Mouse (Mus musculus) erythroblast, embryonic 14.5 days (primary cell): ENCODE measurements around the gene Tubgcp3. TPM values are rescaled to one million over a fixed set of nuclear protein-coding genes. Genes with fewer than 3 reads are reported as not detected.
A peak's percentile ranks its signal among the peaks of the same experiment; 100 is the strongest.
"Not testable (repeated sequence)": the region's sequence is repeated elsewhere in the genome, so short reads cannot be mapped to it uniquely, and the experiment has no call there.

Experiments used
- H3K27me3 ChIP-seq: 2 replicates; pipeline ENCODE4 v1.6.1; 2012; ENCODE audit warnings: inconsistent platforms; ENCODE audit not compliant: control insufficient read depth
- H3K36me3 ChIP-seq: 2 replicates; pipeline ENCODE4 v1.6.1; 2012; ENCODE audit warnings: mild to moderate bottlenecking, inconsistent platforms; ENCODE audit not compliant: control insufficient read depth
- H3K4me1 ChIP-seq: 2 replicates; pipeline ENCODE4 v1.6.1; 2012; ENCODE audit warnings: inconsistent platforms; ENCODE audit not compliant: control insufficient read depth
- H3K4me3 ChIP-seq: replicated peaks from 2 replicates; pipeline ENCODE3; 2012; ENCODE audit warnings: moderate library complexity, mild to moderate bottlenecking, inconsistent platforms
- H3K9me3 ChIP-seq: 2 replicates; pipeline ENCODE4 v1.6.1; 2012; ENCODE audit warnings: low read length, inconsistent platforms, mixed read lengths; ENCODE audit not compliant: control insufficient read depth
- GATA1 ChIP-seq: IDR thresholded peaks from 2 replicates; pipeline ENCODE4 v1.6.1; 2012; ENCODE audit warnings: low read length, inconsistent platforms, mixed read lengths
- TAL1 ChIP-seq: IDR thresholded peaks from 3 replicates; pipeline ENCODE4 v1.6.1; 2012; ENCODE audit warnings: low read length, inconsistent platforms, mixed read lengths
- polyA plus RNA-seq: library from polyadenylated mRNA; stranded (reverse); fragments of >175 nt; gene quantifications from 2 replicates; pipeline ENCODE4 v1.2.3, GENCODE M21; 2012

Tubgcp3 gene
- polyA plus RNA-seq, 1 experiment = 4.5 TPM

DNA sequence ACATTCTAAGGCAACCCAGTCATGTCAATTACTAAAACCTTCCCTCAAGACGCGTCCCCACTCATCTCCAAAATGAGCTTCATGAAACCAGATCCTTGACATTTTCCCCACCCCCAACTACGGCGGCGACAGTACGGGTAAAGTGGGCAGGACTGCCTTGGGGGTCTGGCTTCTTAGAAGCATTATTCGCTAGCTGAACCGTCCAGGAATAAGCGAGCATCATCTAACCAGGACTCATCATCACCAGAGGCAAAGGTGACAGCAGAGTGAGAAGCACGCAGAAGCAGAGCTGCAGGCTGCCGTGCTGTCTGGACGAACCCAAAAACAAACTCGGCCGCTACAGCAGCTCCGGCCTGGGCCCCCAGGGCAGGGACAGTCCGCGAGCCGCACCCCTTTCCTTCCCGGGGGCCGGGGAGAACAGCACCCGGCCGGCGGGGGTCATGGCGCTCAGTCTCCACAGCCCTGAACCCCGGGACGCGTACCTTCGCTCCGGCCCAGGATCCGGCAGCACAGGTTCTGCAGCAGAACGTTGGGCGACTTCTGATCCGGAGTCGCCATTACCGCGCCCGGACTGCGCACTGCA is 484 bp downstream of the Tubgcp3 start:
- TF ChIP-seq GATA1 (no peak), TAL1 (no peak)
- H3K9me3 ChIP-seq = no peaks in the 10 kb centered on the region

DNA sequence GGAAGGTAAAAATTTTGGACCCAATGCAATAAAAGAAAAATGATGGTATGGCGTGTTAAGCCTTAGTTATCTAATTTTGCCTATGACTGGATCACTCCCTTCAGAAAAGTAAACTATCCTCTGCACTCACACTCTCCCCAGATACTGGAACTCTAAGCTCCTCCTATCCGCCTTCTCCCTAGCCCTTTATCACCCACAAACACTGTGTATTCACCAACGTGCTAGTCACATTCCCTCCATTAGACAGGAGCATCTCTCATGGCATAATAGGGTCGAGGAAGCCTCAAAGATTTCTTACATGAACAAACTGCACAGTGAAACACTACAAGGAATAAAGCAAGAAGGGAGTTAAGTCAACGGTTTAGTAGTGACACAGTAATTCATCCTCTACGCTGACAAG is 1.1 kb downstream of the Tubgcp3 start:
- peaks cover 41% of the 10 kb centered on the region for H3K4me1 ChIP-seq
- H3K9me3 ChIP-seq = no peaks in the 10 kb centered on the region
- peaks cover 21% of the 10 kb centered on the region for H3K27me3 ChIP-seq
- TF ChIP-seq TAL1 (no peak), GATA1 (no peak; the same call in 1 of the 2 replicates)
- peaks cover 43% of the 10 kb centered on the region for H3K36me3 ChIP-seq
- peak overlapping the region; percentile 99 for H3K4me3 ChIP-seq

More for the DNA sequence above, 484 bp downstream of the Tubgcp3 start:
- peak overlapping the region; percentile 99 for H3K4me3 ChIP-seq
- peaks cover 26% of the 10 kb centered on the region for H3K27me3 ChIP-seq
- H3K4me1 ChIP-seq = peaks cover 41% of the 10 kb centered on the region
- peaks cover 39% of the 10 kb centered on the region for H3K36me3 ChIP-seq

DNA sequence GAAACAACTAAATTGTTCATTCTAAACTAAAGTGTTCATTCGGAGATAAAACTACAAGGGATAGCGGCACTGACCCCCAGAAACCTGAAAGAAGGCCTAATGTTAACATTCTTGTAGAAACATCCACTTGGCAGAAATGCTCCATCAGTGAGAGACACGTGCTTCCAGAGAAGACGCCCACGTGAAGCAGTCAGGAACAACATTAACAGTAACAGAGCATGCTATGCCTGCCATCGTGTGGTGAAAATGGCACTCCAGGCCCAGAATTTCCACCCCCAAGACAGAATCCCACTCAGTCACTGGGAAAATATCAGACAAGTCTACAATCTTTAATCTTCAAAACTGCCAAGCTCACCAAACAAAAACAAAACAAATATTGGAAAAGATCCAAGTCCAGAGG is 3.2 kb downstream of the Tubgcp3 start:
- H3K27me3 ChIP-seq = peaks cover 12% of the 10 kb centered on the region
- H3K4me1 ChIP-seq = peaks cover 44% of the 10 kb centered on the region
- peaks cover 65% of the 10 kb centered on the region for H3K36me3 ChIP-seq
- H3K9me3 ChIP-seq = no peaks in the 10 kb centered on the region
- H3K4me3 ChIP-seq = no peak overlapping the region
- TF ChIP-seq TAL1 (no peak), GATA1 (no peak)

DNA sequence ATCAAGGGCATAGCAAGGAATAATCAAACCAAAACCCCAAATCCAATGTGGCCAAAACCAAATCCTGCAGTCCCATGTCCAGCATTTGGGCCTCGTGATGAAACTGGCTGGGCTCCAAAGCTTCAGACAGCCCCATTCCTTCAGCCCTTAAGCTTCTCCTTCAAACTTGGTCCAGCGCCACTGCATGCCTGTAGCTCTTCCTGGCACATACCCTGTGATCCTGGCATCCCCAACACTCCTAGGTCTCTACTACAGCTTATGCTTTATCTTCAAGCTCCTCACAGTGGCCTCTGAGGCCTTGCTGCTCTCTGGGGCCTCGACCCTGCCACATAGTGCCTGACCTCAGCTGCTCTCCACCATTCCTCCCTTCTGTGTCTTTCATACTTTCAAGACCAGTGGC is 5.5 kb downstream of the Tubgcp3 start:
- H3K4me3 ChIP-seq, H3K27me3 ChIP-seq, H3K9me3 ChIP-seq: not testable (repeated sequence)
- Histone ChIP-seq H3K36me3 (peaks cover 85% of the 10 kb centered on the region), H3K4me1 (peaks cover 32% of the 10 kb centered on the region)

DNA sequence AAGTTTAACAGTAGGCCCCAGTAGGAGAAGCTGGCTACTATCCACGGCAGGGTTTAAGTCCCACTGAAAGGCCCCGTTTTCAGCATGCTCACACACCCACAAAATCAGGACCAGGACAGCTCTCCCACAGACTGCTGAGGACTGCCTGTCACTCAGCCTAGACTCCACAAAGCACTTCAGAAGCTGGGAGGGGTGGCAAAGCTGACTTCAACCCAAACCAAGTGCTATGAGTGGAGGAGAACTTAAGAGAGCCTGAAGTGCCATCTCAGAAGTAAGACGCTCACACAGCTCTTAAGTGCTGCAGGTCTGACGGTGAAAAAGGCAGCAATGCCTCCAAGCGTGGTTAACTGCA is 9.0 kb downstream of the Tubgcp3 start:
- H3K9me3 ChIP-seq = no peaks in the 10 kb centered on the region
- peaks cover 96% of the 10 kb centered on the region for H3K36me3 ChIP-seq
- no peaks in the 10 kb centered on the region for H3K27me3 ChIP-seq
- H3K4me3 ChIP-seq = no peak overlapping the region
- TF ChIP-seq TAL1 = no peak
- peaks cover 6% of the 10 kb centered on the region for H3K4me1 ChIP-seq

DNA sequence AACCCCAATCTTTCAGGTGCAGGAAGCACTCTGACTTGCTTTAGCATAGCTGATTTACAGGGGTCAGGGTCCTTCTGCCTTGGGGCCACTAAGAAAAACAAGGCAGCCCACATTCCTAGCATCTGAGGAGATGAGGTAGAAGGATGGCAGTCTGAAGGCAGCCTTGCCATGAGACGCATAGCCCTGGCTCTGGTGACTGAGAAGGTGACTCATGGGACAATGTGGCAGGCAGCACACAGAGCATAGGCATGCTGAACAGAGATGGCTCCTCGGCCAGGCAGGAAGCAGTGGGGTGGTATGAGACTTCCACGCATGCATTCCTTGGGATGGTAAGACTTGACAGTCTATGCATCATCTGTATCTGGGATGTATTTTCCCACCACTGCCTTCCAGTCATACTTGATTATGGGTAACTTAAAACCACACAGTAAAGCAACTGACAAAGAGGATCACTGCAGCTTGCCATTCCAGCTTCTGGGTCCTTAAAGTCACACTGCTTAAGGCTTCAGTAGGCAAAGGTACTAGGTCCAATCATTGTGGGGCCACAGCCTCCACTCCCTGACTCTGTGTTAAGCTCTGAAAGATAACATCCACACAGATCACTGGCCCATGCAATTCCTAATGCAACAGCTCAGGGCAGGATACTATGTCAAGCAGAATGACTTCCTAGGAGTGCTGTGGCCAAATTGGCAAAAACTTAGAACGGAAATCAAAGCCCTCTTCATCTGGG is 9.5 kb downstream of the Tubgcp3 start:
- Histone ChIP-seq H3K4me3 (no peak overlapping the region), H3K36me3 (peaks cover 96% of the 10 kb centered on the region), H3K9me3 (no peaks in the 10 kb centered on the region), H3K4me1 (peaks cover 4% of the 10 kb centered on the region), H3K27me3 (no peaks in the 10 kb centered on the region)
- no peak for TF ChIP-seq TAL1
- no peak for TF ChIP-seq GATA1

DNA sequence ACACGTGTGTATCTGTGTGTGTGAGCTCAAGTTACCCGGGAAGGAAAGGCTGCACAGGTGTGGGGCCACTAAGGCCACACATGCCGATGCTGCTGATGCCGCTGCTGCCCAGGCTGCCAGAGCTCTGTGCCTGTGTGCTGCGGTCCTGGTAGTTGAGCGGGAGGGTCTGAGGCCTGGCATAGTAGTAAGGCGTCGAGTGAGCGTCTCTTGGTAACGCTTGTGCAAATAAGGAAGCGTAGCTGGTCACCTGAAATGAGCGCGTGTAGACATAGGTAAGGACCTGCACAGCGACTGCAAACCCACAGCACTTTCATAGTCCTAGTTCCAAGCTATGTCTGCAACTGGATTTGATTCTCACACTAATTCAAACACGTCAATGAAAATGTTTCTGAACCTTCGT is 14.6 kb downstream of the Tubgcp3 start:
- peaks cover 99% of the 10 kb centered on the region for H3K36me3 ChIP-seq

DNA sequence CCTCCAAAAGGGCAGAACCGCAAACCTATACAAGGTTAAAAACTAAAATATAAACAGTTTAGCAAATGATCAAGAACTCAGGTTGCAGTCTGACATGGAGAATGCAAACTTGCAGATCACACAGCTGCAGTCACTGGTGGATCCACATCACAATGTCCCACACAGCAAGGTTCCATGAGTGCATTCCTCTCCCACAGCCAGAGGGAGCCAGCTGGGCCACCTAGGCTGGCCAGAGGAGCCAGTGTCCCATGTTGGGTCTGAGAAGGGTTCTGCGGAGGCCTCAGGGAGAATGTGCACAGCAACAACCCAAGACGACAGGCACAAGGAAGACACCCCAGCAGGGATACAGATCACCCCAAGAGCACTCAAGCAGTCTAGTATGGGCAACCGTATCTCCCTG is 20.8 kb downstream of the Tubgcp3 start:
- H3K4me3 ChIP-seq = no peak overlapping the region
- H3K27me3 ChIP-seq = no peaks in the 10 kb centered on the region
- peaks cover 4% of the 10 kb centered on the region for H3K4me1 ChIP-seq
- peaks cover 99% of the 10 kb centered on the region for H3K36me3 ChIP-seq
- no peaks in the 10 kb centered on the region for H3K9me3 ChIP-seq
- TF ChIP-seq TAL1 (no peak), GATA1 (no peak)

More for the DNA sequence above, 14.6 kb downstream of the Tubgcp3 start:
- H3K4me1 ChIP-seq = no peaks in the 10 kb centered on the region; the same call in 1 of the 2 replicates
- no peak overlapping the region for H3K4me3 ChIP-seq
- H3K9me3 ChIP-seq = no peaks in the 10 kb centered on the region
- no peaks in the 10 kb centered on the region for H3K27me3 ChIP-seq
- TF ChIP-seq TAL1 (no peak), GATA1 (no peak)

DNA sequence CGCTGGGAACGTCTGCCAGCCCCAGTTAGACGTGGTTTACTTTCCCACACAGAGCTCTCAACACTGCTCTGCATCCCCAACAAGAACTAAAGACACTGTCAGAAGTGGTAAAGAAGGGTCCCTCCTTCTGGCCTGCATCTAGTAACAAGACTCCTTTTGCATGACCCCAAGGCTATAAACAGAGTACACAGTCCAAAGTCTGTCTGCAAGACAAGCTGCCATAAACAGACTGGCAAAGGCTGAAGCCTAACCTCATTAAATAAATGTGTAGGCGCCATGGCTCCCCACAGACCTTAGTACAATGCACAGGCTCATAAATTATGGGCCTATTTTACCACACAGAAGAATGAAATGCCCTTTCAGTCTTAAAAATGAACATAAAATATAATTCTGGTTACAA is 21.6 kb downstream of the Tubgcp3 start:
- no peaks in the 10 kb centered on the region for H3K27me3 ChIP-seq
- peaks cover 9% of the 10 kb centered on the region for H3K4me1 ChIP-seq
- H3K36me3 ChIP-seq = peaks cover 99% of the 10 kb centered on the region
- H3K9me3 ChIP-seq = no peaks in the 10 kb centered on the region
- TF ChIP-seq GATA1 (no peak), TAL1 (no peak)
- H3K4me3 ChIP-seq = no peak overlapping the region
